Mouse (Mus musculus) heart, embryonic 11.5 days (tissue): ENCODE measurements around the gene Clcn1. TPM values are rescaled to one million over a fixed set of nuclear protein-coding genes. Genes with fewer than 3 reads are reported as not detected.

Experiments
- ATAC-seq: fragments of 200-750 bp; cut with Nextera tagmentation; replicated peaks from 2 replicates; pipeline ENCODE4 v1.8.0; 2017; ENCODE audit warnings: moderate library complexity; ENCODE audit not compliant: insufficient number of reproducible peaks, low FRiP score, low TSS enrichment
- H3K27ac ChIP-seq: fragments of 300-500 bp; sonication (generic); 2 replicates; pipeline ENCODE4 v1.5.1; 2014; ENCODE audit warnings: mild to moderate bottlenecking, low read depth, low read length
- H3K27me3 ChIP-seq: fragments of 300-500 bp; sonication (generic); 2 replicates; pipeline ENCODE4 v1.6.1; 2014; ENCODE audit warnings: mild to moderate bottlenecking, low read length, mixed read lengths; ENCODE audit not compliant: control insufficient read depth, insufficient read depth
- H3K36me3 ChIP-seq: fragments of 300-500 bp; sonication (generic); 2 replicates; pipeline ENCODE4 v1.6.1; 2014; ENCODE audit warnings: mild to moderate bottlenecking, low read length, moderate library complexity, mixed read lengths; ENCODE audit not compliant: control insufficient read depth, insufficient read depth
- H3K4me1 ChIP-seq: fragments of 300-500 bp; sonication (generic); 2 replicates; pipeline ENCODE4 v1.6.1; 2014; ENCODE audit warnings: low read length; ENCODE audit not compliant: control insufficient read depth, insufficient read depth
- H3K4me2 ChIP-seq: fragments of 300-500 bp; sonication (generic); 2 replicates; pipeline ENCODE4 v1.6.1; 2014; ENCODE audit warnings: mild to moderate bottlenecking, moderate library complexity
- H3K4me3 ChIP-seq: fragments of 300-500 bp; sonication (generic); 2 replicates; pipeline ENCODE4 v1.5.1; 2014; ENCODE audit warnings: low read depth, low read length
- H3K9ac ChIP-seq: fragments of 300-500 bp; sonication (generic); 2 replicates; pipeline ENCODE4 v1.6.1; 2014; ENCODE audit warnings: mild to moderate bottlenecking, low read depth, low read length, moderate library complexity
- H3K9me3 ChIP-seq: fragments of 300-500 bp; sonication (generic); replicated peaks from 2 replicates; pipeline ENCODE4 v1.6.1; 2016; ENCODE audit warnings: low read length; ENCODE audit not compliant: control insufficient read depth
- WGBS: fragments of 180-500 bp; shearing (Covaris S2); extraction: QIAGEN DNeasy Blood & Tissue Kit; methylation state at CpG from one replicate; pipeline ENCODE4 v1.1.7; 2014; ENCODE audit not compliant: insufficient replicate concordance; 5-methylcytosine and 5-hydroxymethylcytosine counted together
- polyA plus RNA-seq: library from polyadenylated mRNA; unstranded; fragments of >200 nt; fragmentation: Nextera tagmentation; extraction: Ambion mirVana; gene quantifications from 2 replicates; pipeline ENCODE4 v1.2.1, GENCODE M21; 2014

Clcn1 gene
- polyA plus RNA-seq, 1 experiment from 2014 or later, result 0.82 TPM

GRCm38 (mm10) chr6:42257303-42257863 lies 29.1 kb upstream of the Clcn1 start:
- ATAC-seq, result no peak; the same call in 1 of the 2 replicates
- Histone ChIP-seq H3K4me3 (no peak overlapping the region), H3K27me3 (no peaks in the 10 kb centered on the region; the same call in 1 of the 2 replicates), H3K36me3 (no peaks in the 10 kb centered on the region), H3K4me1 (peaks cover 3% of the 10 kb centered on the region; the same call in 1 of the 2 replicates), H3K27ac (no peak overlapping the region), H3K9me3 (no peaks in the 10 kb centered on the region), H3K4me2 (peak overlapping the region; percentile 38; the same call in 1 of the 2 replicates), H3K9ac (no peak overlapping the region)
- 18% methylated on average over 11 of the region's 11 CpGs for WGBS

DNA sequence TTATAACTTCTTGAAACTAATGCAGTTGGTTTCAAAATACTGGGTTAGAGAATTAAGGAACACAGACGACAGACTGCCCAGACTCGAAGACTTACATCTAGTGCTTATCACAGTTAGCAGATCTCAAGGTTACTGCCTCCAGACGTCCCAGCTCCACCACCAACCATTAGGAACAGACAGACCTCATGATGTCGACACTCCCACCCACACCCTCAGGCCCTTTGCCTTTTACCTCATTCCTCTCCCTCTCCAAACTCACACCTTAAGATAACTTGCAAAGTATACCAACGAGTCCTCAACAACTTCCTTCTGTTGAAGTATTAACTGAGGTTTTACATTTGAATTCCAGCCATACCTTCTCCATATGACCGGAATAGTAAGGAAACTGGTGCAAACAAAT lies 26.1 kb upstream of the Clcn1 start:
- H3K4me3 ChIP-seq, result no peak overlapping the region
- WGBS, result 39% methylated on average over 6 of the region's 6 CpGs
- H3K9me3 ChIP-seq, result no peaks in the 10 kb centered on the region
- H3K27me3 ChIP-seq, result no peaks in the 10 kb centered on the region; the same call in 1 of the 2 replicates
- ATAC-seq, result no peak
- no peaks in the 10 kb centered on the region for H3K36me3 ChIP-seq
- H3K4me2 ChIP-seq, result no peak overlapping the region
- H3K9ac ChIP-seq, result no peak overlapping the region
- peaks cover 7% of the 10 kb centered on the region; the same call in 1 of the 2 replicates for H3K4me1 ChIP-seq
- H3K27ac ChIP-seq, result no peak overlapping the region

- Histone ChIP-seq H3K4me1 (peaks cover 11% of the 10 kb centered on the region), H3K27me3 (no peaks in the 10 kb centered on the region; the same call in 1 of the 2 replicates), H3K27ac (no peak within 1 kb of the TSS), H3K9ac (peak within 1 kb of the TSS; percentile 22; the same call in 1 of the 2 replicates), H3K36me3 (no peaks in the 10 kb centered on the region), H3K4me2 (peak within 1 kb of the TSS; percentile 34), H3K9me3 (no peaks in the 10 kb centered on the region), H3K4me3 (peak within 1 kb of the TSS; percentile 0; the same call in 1 of the 2 replicates)
- ATAC-seq, result no peak
- 11% methylated on average over 20 of the region's 20 CpGs for WGBS
These were observed 24.8 kb upstream of the Clcn1 start, which contains the start of gene Tmem139 for GRCm38 (mm10) chr6:42261524-42262170. TSS of gene Tmem139 (plus strand) at chr6:42261970.

GRCm38 (mm10) chr6:42264626-42265312 lies 21.7 kb upstream of the Clcn1 start, which contains the start of gene Casp2:
TSS of gene Casp2 (plus strand) at chr6:42264985.
- Histone ChIP-seq H3K27ac (peak within 1 kb of the TSS; percentile 81), H3K27me3 (no peaks in the 10 kb centered on the region; the same call in 1 of the 2 replicates), H3K9ac (peak within 1 kb of the TSS; percentile 95), H3K4me1 (peaks cover 11% of the 10 kb centered on the region), H3K4me3 (peak within 1 kb of the TSS; percentile 89), H3K9me3 (no peaks in the 10 kb centered on the region), H3K4me2 (peak within 1 kb of the TSS; percentile 77), H3K36me3 (peaks cover 13% of the 10 kb centered on the region)
- WGBS, result under 1% methylated on average over 50 of the region's 51 CpGs
- ATAC-seq, result peak; percentile 99

GRCm38 (mm10) chr6:42265391-42266330 lies 20.8 kb upstream of the Clcn1 start:
- Histone ChIP-seq H3K4me1 (peaks cover 11% of the 10 kb centered on the region), H3K9ac (peak overlapping the region; percentile 95), H3K9me3 (no peaks in the 10 kb centered on the region), H3K36me3 (peaks cover 18% of the 10 kb centered on the region), H3K27me3 (no peaks in the 10 kb centered on the region; the same call in 1 of the 2 replicates), H3K4me2 (peak overlapping the region; percentile 77), H3K4me3 (peak overlapping the region; percentile 89), H3K27ac (peak overlapping the region; percentile 81)
- no peak for ATAC-seq
- under 1% methylated on average over 21 of the region's 21 CpGs for WGBS

DNA sequence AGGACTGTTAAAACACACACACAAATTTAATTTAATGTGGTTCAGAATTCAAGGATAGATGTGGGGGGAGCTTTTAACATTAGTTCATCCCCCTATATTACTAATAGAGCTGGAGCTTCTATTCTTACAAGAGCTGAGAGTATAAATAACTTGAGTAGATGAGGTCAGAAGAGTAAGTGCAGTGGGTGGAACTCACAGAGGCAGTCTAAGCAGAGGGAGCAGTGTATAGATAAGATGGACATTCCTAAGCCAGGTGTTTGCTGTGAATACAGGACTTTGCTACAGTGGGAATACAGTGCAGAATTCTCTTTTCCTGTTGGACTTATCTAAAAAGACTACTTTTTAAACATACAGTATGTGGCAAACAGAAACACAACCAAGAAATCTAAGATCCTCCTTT lies 15.7 kb upstream of the Clcn1 start:
- H3K9ac ChIP-seq, result no peak overlapping the region
- peaks cover 4% of the 10 kb centered on the region; the same call in 1 of the 2 replicates for H3K4me1 ChIP-seq
- H3K27ac ChIP-seq, result no peak overlapping the region
- H3K4me3 ChIP-seq, result no peak overlapping the region
- no peaks in the 10 kb centered on the region for H3K27me3 ChIP-seq
- H3K4me2 ChIP-seq, result no peak overlapping the region
- no peak for ATAC-seq
- H3K9me3 ChIP-seq, result no peaks in the 10 kb centered on the region
- H3K36me3 ChIP-seq, result peaks cover 30% of the 10 kb centered on the region

- no peak overlapping the region for H3K9ac ChIP-seq
- no peaks in the 10 kb centered on the region for H3K27me3 ChIP-seq
- H3K27ac ChIP-seq, result no peak overlapping the region
- no peak overlapping the region for H3K4me3 ChIP-seq
- no peaks in the 10 kb centered on the region for H3K9me3 ChIP-seq
- peaks cover 47% of the 10 kb centered on the region for H3K36me3 ChIP-seq
- WGBS, result 79% methylated on average over 2 of the region's 2 CpGs
- no peak for ATAC-seq
- no peaks in the 10 kb centered on the region for H3K4me1 ChIP-seq
- no peak overlapping the region for H3K4me2 ChIP-seq
These were observed 10.3 kb upstream of the Clcn1 start for GRCm38 (mm10) chr6:42276151-42276550.
